Mouse (Mus musculus): ENCODE measurements around the gene Dtnb. TPM values are rescaled to one million over a fixed set of nuclear protein-coding genes. Genes with fewer than 3 reads are reported as not detected.
"Not testable (repeated sequence)": the region's sequence is repeated elsewhere in the genome, so short reads cannot be mapped to it uniquely, and the experiment has no call there.

Gene Dtnb
- polyA plus RNA-seq, 1 experiment from 2014 or later: 21.5 TPM

- H3K36me3 ChIP-seq (replicated peaks); H3K4me3 ChIP-seq (replicated peaks); H3K4me2 ChIP-seq; ATAC-seq (ENCODE audit: insufficient read depth); H3K27ac ChIP-seq (replicated peaks); H3K27me3 ChIP-seq; H3K9ac ChIP-seq; H3K9me3 ChIP-seq (replicated peaks): not testable (repeated sequence)
- 87% methylated on average over 17 of the region's 17 CpGs for WGBS (ENCODE audit: insufficient replicate concordance)
- peaks cover 22% of the 10 kb centered on the region for H3K4me1 ChIP-seq (replicated peaks)
Measured at GRCm38 (mm10) chr12:3690926-3691529, 118.8 kb downstream of the Dtnb start.

- 0 out of 2 replicates have a peak, but pooled peaks have one; percentile 49 for ATAC-seq (ENCODE audit: insufficient read depth)
- Histone ChIP-seq H3K27me3 (no peaks in the 10 kb centered on the region), H3K4me2 (no peak overlapping the region), H3K4me3 (replicated peaks) (no peak overlapping the region), H3K36me3 (replicated peaks) (no peaks in the 10 kb centered on the region), H3K9ac (no peak overlapping the region), H3K27ac (replicated peaks) (no peak overlapping the region), H3K4me1 (replicated peaks) (peaks cover 22% of the 10 kb centered on the region), H3K9me3 (replicated peaks) (no peaks in the 10 kb centered on the region)
- WGBS (ENCODE audit: insufficient replicate concordance): 50% methylated on average over 6 of the region's 6 CpGs
Measured at GRCm38 (mm10) chr12:3692795-3693392, 120.7 kb downstream of the Dtnb start.

DNA sequence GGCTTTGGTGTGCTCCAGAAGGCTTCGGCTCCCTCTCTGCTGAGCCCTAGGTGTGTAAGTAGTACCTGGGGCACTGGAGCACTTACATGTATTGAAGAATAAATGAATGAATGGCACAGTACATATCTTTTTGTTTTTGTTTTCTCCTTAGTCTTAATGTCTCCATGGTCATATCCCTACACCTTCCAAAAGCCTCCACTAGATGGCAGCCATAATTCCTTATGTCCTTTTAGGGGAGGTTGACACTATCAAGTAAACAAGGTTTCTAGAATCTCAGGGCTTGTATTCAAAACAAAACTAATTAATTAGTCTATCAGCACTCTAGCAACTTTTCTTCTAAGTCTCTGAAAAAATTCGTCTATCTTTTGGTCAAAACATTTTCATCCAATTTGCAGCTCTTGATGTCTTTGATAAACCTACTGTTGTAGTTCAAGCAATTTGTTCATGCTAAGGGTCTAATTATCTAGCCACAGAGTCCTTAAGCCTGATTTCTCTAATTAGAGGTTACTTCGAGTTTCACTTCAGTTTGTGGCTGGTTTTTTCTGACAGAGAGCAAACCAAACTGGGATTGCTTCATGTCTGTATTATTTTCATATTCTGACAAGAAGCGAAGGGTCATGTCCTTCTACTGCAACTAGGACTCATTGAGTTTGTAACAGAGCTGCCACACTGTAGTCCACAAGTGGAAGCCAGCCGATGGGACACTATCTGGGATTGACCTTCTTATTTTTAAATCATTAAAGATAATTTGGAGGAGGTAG, 123.7 kb downstream of the Dtnb start:
- Histone ChIP-seq H3K9ac (no peak overlapping the region), H3K27ac (replicated peaks) (no peak overlapping the region), H3K36me3 (replicated peaks) (no peaks in the 10 kb centered on the region), H3K9me3 (replicated peaks) (no peaks in the 10 kb centered on the region), H3K4me2 (no peak overlapping the region), H3K4me1 (replicated peaks) (peaks cover 22% of the 10 kb centered on the region), H3K4me3 (replicated peaks) (no peak overlapping the region), H3K27me3 (no peaks in the 10 kb centered on the region)
- WGBS (ENCODE audit: insufficient replicate concordance): 50% methylated on average over 5 of the region's 5 CpGs
- ATAC-seq (ENCODE audit: insufficient read depth): no peak

- ATAC-seq (ENCODE audit: insufficient read depth): no peak
- Histone ChIP-seq H3K36me3 (replicated peaks) (no peaks in the 10 kb centered on the region), H3K4me1 (replicated peaks) (no peaks in the 10 kb centered on the region), H3K4me3 (replicated peaks) (no peak overlapping the region), H3K4me2 (no peak overlapping the region), H3K9me3 (replicated peaks) (no peaks in the 10 kb centered on the region), H3K9ac (no peak overlapping the region), H3K27me3 (no peaks in the 10 kb centered on the region), H3K27ac (replicated peaks) (no peak overlapping the region)
- WGBS (ENCODE audit: insufficient replicate concordance): 67% methylated on average over 4 of the region's 4 CpGs
Measured at GRCm38 (mm10) chr12:3700503-3700902, 128.3 kb downstream of the Dtnb start.

DNA sequence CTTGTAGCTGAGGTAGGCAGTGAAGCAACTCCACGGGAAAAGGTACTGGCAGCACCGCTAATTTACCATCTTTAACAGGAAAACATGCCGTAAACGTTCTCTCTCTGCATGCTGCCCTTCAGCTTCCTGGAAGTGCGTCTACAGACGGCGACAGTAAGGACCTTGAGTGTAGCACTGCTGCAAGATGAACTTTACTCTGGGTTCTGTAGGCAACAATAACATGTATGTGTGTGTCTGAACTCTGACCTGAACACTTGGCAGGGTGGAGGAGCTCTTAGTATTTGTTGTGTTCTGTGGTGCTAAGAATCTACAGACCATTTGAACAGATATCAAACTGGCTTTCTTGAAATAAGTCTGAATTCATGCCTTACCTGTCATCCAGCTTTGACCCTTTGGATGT, 130.7 kb downstream of the Dtnb start:
- no peaks in the 10 kb centered on the region for H3K9me3 ChIP-seq (replicated peaks)
- ATAC-seq (ENCODE audit: insufficient read depth): no peak
- H3K4me2 ChIP-seq: no peak overlapping the region
- H3K4me3 ChIP-seq (replicated peaks): no peak overlapping the region
- H3K4me1 ChIP-seq (replicated peaks): no peaks in the 10 kb centered on the region
- no peak overlapping the region for H3K27ac ChIP-seq (replicated peaks)
- H3K9ac ChIP-seq: no peak overlapping the region
- 76% methylated on average over 7 of the region's 7 CpGs for WGBS (ENCODE audit: insufficient replicate concordance)
- no peaks in the 10 kb centered on the region for H3K27me3 ChIP-seq
- H3K36me3 ChIP-seq (replicated peaks): no peaks in the 10 kb centered on the region

DNA sequence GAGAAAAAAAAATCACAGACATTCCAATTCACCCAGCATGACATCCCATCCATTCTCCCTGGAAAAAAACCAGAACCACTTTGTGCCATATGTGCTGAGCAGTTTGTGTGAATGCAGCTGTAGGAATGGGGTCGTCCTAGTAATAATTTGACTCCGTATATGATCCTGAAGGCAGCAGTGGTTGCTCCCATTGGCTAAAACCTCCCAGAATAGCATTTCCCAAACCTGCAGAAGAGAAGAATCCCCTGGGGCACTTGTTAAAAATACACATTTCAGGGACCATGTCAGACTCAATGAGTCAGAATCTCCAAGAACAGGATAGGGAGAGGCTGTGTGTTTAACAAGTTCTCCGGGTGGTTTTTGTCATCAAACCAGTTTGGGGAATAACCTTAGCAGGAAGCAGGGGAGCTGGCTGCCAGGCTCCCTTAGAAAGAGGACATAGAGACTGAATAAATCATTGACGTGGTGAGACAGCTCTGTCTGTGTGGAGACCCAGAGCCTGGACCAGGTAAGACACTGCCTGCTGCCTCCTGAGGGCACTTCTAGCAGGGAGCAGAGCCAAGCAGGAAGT, 147.1 kb downstream of the Dtnb start:
- no peak for ATAC-seq (ENCODE audit: insufficient read depth)
- no peaks in the 10 kb centered on the region for H3K27me3 ChIP-seq

GRCm38 (mm10) chr12:3720527-3720926, 148.3 kb downstream of the Dtnb start:
- H3K36me3 ChIP-seq (replicated peaks): no peaks in the 10 kb centered on the region
- H3K27me3 ChIP-seq: no peaks in the 10 kb centered on the region
- no peak overlapping the region for H3K4me3 ChIP-seq (replicated peaks)
- no peak for ATAC-seq (ENCODE audit: insufficient read depth)
- H3K4me2 ChIP-seq: no peak overlapping the region
- no peak overlapping the region for H3K9ac ChIP-seq
- no peaks in the 10 kb centered on the region for H3K9me3 ChIP-seq (replicated peaks)
- no peaks in the 10 kb centered on the region; the same call in 1 of the 2 replicates for H3K4me1 ChIP-seq (replicated peaks)
- WGBS (ENCODE audit: insufficient replicate concordance): 78% methylated on average over 2 of the region's 2 CpGs
- no peak overlapping the region for H3K27ac ChIP-seq (replicated peaks)

More for the DNA sequence above, 147.1 kb downstream of the Dtnb start:
- Histone ChIP-seq H3K4me3 (replicated peaks) (no peak overlapping the region), H3K9me3 (replicated peaks) (no peaks in the 10 kb centered on the region), H3K4me1 (replicated peaks) (no peaks in the 10 kb centered on the region), H3K27ac (replicated peaks) (no peak overlapping the region), H3K36me3 (replicated peaks) (no peaks in the 10 kb centered on the region), H3K4me2 (no peak overlapping the region), H3K9ac (no peak overlapping the region)
- 70% methylated on average over 4 of the region's 4 CpGs for WGBS (ENCODE audit: insufficient replicate concordance)

- no peak for ATAC-seq (ENCODE audit: insufficient read depth)
- Histone ChIP-seq H3K4me3 (replicated peaks) (no peak overlapping the region), H3K9ac (no peak overlapping the region), H3K27ac (replicated peaks) (no peak overlapping the region), H3K4me1 (replicated peaks) (no peaks in the 10 kb centered on the region; the same call in 1 of the 2 replicates), H3K9me3 (replicated peaks) (no peaks in the 10 kb centered on the region), H3K4me2 (no peak overlapping the region), H3K27me3 (no peaks in the 10 kb centered on the region), H3K36me3 (replicated peaks) (no peaks in the 10 kb centered on the region)
- 40% methylated on average over 3 of the region's 3 CpGs for WGBS (ENCODE audit: insufficient replicate concordance)
Measured at GRCm38 (mm10) chr12:3723762-3724161, 151.6 kb downstream of the Dtnb start.

- Histone ChIP-seq H3K9ac (no peak overlapping the region), H3K36me3 (replicated peaks) (no peaks in the 10 kb centered on the region), H3K4me1 (replicated peaks) (no peaks in the 10 kb centered on the region; the same call in 1 of the 2 replicates), H3K4me3 (replicated peaks) (no peak overlapping the region), H3K27ac (replicated peaks) (no peak overlapping the region), H3K4me2 (no peak overlapping the region), H3K27me3 (no peaks in the 10 kb centered on the region), H3K9me3 (replicated peaks) (no peaks in the 10 kb centered on the region)
- ATAC-seq (ENCODE audit: insufficient read depth): no peak
- 40% methylated on average over 5 of the region's 5 CpGs for WGBS (ENCODE audit: insufficient replicate concordance)
Measured at GRCm38 (mm10) chr12:3724822-3725370, 152.7 kb downstream of the Dtnb start.

DNA sequence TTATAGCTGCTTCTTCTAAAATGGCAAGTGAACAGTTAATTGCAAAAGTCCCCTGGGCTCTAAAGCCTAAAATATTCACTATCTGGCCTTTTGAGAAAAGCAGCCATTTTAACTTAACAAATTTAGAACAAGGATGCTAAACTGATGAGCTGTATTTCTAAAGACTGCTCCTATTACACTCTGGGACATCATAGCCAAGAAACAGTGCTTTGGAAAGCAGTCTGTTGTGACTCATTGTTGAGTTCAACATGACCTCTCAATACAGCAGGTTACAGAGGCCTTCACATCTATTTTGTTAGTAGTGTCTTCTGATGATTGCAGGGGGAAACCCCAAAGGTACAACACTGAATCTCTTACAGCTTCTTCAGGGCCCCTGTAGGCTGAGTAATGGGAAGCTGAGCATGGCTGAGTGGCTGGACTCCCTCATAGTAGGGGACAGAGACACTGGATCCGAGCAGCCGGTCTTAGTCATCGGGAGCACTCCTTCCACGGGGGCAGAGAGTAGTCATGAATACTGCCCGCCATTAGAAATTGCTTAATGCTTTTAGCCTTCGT, 157.4 kb downstream of the Dtnb start:
- no peak overlapping the region for H3K4me3 ChIP-seq (replicated peaks)
- 73% methylated on average over 6 of the region's 6 CpGs for WGBS (ENCODE audit: insufficient replicate concordance)

More for the DNA sequence above, 157.4 kb downstream of the Dtnb start:
- Histone ChIP-seq H3K9me3 (replicated peaks) (no peaks in the 10 kb centered on the region), H3K27ac (replicated peaks) (no peak overlapping the region), H3K4me1 (replicated peaks) (no peaks in the 10 kb centered on the region; the same call in 1 of the 2 replicates), H3K4me2 (no peak overlapping the region), H3K36me3 (replicated peaks) (no peaks in the 10 kb centered on the region), H3K27me3 (no peaks in the 10 kb centered on the region), H3K9ac (no peak overlapping the region)
- ATAC-seq (ENCODE audit: insufficient read depth): no peak

Data from liver, embryonic 15.5 days (tissue).